Mouse (Mus musculus) liver, adult 2 months (tissue): Measurements from ENCODE around the gene Gjd3.

Experiments
- CTCF ChIP-seq: fragments of 200-500 bp; IDR thresholded peaks from 2 replicates; pipeline ENCODE4 v1.5.1; 2011; ENCODE audit warnings: low read depth, low read length, control low read depth
- POLR2A ChIP-seq: fragments of 200-500 bp; IDR thresholded peaks from 2 replicates; pipeline ENCODE4 v1.6.1; 2011; ENCODE audit warnings: low read length, control low read depth; ENCODE audit not compliant: insufficient read depth; ENCODE audit errors: extremely low read depth

DNA sequence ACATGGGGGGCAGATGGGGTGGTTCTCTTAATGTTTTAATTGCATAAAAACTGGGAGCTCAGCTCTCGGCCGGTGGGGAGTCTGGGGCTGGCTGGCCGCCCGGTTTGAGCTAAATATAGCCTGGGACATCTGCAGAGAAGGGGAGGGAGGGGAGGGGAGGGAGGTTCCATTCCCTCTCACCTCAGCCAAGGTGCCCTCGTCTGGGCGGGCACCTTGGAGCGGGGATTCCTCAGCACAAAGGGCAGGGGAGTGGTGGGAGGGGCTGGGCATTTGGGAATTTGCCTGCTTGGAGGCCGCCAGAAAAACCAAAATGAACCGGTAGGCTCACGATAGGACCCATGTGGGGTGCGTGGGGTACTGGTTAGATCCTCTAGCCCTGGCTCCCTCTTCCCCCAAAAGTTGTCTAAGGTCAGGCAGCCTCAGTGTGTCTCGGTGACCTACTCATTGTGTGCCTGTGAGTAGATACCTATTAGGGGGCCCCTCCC lies 41.4 kb downstream of the Gjd3 start:
- TF ChIP-seq CTCF (no peak), POLR2A (no peak)
